8 mouse cellular contexts compared by ENCODE assay signal in the genomic region with DNA sequence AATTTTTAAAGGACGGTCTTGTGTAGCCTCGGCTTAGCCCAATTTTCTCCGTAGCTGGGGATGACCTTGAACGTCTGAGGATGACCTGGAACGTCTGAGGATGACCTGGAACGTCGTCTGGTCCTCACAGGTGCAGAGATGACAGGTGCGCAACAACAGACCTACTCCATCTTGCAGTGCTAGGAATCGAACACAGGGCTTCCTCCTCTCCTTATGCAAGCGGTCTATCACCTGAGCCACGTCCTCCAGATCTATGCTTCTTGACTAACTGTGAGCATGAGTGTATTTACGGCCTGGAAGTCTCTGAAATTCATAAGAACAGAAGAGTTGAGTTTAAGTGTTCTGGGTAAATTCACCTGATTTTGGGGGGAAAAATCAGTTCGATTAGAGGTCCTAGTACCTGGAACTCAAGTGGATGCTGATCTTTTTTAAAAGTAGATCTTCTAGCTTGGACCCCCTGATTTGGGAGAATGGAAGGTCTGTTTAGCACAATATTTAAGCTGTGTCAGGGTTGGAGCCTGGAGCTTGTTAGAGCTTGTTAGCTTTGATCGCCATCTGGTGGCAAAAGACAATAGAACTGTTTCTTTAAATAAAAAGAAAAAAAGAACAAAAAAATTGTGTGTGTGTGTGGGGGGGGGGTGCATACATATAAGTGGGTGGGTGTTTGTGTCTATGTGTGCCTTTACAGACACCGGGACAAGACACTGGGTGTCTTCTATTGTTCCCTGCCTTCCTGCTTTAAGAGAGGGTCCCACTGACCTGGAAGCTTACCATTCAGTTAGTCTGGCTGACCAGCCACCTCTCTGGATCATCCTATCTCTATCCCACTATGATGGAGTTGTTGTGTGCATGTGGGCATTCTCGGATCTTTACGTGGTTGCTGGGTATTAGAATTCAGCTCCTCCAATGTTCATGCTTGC. TPM values are rescaled to one million over a fixed set of nuclear protein-coding genes. Genes with fewer than 3 reads are reported as not detected.
DNase-seq lines count a peak whose midpoint lies in the region; ATAC-seq and TF ChIP-seq lines count a peak whose summit lies in the region.

No protein-coding gene starts in this region.

- H3K9me3 ChIP-seq in hindbrain, embryonic 13.5 days = no peaks in the 10 kb centered on the region
- no peaks in the 10 kb centered on the region for H3K9me3 ChIP-seq in hindbrain, embryonic 12.5 days (replicated peaks)
- no peaks in the 10 kb centered on the region for H3K9me3 ChIP-seq in stomach, postnatal 0 days (ENCODE audit: control insufficient read depth, low read length)

- H3K27me3 ChIP-seq in hindbrain, embryonic 13.5 days = no peaks in the 10 kb centered on the region
- H3K27me3 ChIP-seq in hindbrain, embryonic 12.5 days = no peaks in the 10 kb centered on the region
- H3K27me3 ChIP-seq in stomach, postnatal 0 days (ENCODE audit: control insufficient read depth, insufficient read depth, low read length) = no peaks in the 10 kb centered on the region

- H3K4me3 ChIP-seq in hindbrain, embryonic 13.5 days = no peak overlapping the region
- H3K4me3 ChIP-seq in hindbrain, embryonic 12.5 days = no peak overlapping the region
- no peak overlapping the region for H3K4me3 ChIP-seq in stomach, postnatal 0 days (ENCODE audit: low read depth, low read length)

- peak; percentile 10 for DNase-seq in urinary bladder, postnatal 14 days (ENCODE audit: low spot score)
- no peak for DNase-seq in urinary bladder, postnatal 36 days (ENCODE audit: low spot score in 2 of 2)
- peak; percentile 6 for DNase-seq in induced T-regulatory cell, adult 2 months (ENCODE audit: low read depth)
- DNase-seq in stomach, postnatal 0 days (ENCODE audit: low spot score) = no peak
- no peak for DNase-seq in frontal cortex, postnatal 25 days (ENCODE audit: low spot score in 2 of 2)
- no peak for DNase-seq in kidney, adult 18-20 months

- ATAC-seq in hindbrain, embryonic 13.5 days (ENCODE audit: low FRiP score) = peak; percentile 75; the same call in 1 of the 2 replicates
- ATAC-seq in hindbrain, embryonic 12.5 days (ENCODE audit: low FRiP score) = no peak; the same call in 1 of the 2 replicates
- ATAC-seq in stomach, postnatal 0 days (ENCODE audit: low FRiP score, low TSS enrichment) = no peak

- TF ChIP-seq CTCF in stomach, postnatal 0 days (IDR thresholded peaks at IDR 0.05; ENCODE audit: low read depth) = peak; percentile 84

- H3K36me3 ChIP-seq in hindbrain, embryonic 13.5 days = no peaks in the 10 kb centered on the region
- H3K36me3 ChIP-seq in hindbrain, embryonic 12.5 days = no peaks in the 10 kb centered on the region
- no peaks in the 10 kb centered on the region for H3K36me3 ChIP-seq in stomach, postnatal 0 days (ENCODE audit: control insufficient read depth, insufficient read depth, low read length)

- no peak overlapping the region for H3K4me2 ChIP-seq in hindbrain, embryonic 13.5 days
- H3K4me2 ChIP-seq in hindbrain, embryonic 12.5 days (replicated peaks) = no peak overlapping the region
- no peak overlapping the region for H3K4me2 ChIP-seq in stomach, postnatal 0 days (replicated peaks; ENCODE audit: low read depth)

- no peaks in the 10 kb centered on the region for H3K4me1 ChIP-seq in hindbrain, embryonic 13.5 days (replicated peaks)
- H3K4me1 ChIP-seq in hindbrain, embryonic 12.5 days = no peaks in the 10 kb centered on the region
- no peaks in the 10 kb centered on the region for H3K4me1 ChIP-seq in stomach, postnatal 0 days (replicated peaks; ENCODE audit: control insufficient read depth, insufficient read depth)

- TF ChIP-seq EP300 in stomach, postnatal 0 days (optimal IDR thresholded peaks at IDR 0.05) = no peak

- H3K9ac ChIP-seq in hindbrain, embryonic 13.5 days = no peak overlapping the region
- H3K9ac ChIP-seq in hindbrain, embryonic 12.5 days = no peak overlapping the region
- no peak overlapping the region for H3K9ac ChIP-seq in stomach, postnatal 0 days (ENCODE audit: low read length)

- no peak overlapping the region for H3K27ac ChIP-seq in hindbrain, embryonic 13.5 days
- H3K27ac ChIP-seq in hindbrain, embryonic 12.5 days = no peak overlapping the region
- no peak overlapping the region for H3K27ac ChIP-seq in stomach, postnatal 0 days (replicated peaks)

- WGBS in hindbrain, embryonic 13.5 days = 71% methylated on average over 17 of the region's 17 CpGs
- WGBS in hindbrain, embryonic 12.5 days = 67% methylated on average over 17 of the region's 17 CpGs
- 62% methylated on average over 17 of the region's 17 CpGs for WGBS in stomach, postnatal 0 days

RNA-seq across cellular contexts. Expression of a gene that starts 45.5 kb away (rescaled TPM):
- 13.7 and 16.1 TPM in 2 replicates for polyA plus RNA-seq in hindbrain, embryonic 13.5 days (2015; fragmentation: Nextera tagmentation; extraction: Ambion mirVana)
- 17.6 and 18.2 TPM in 2 replicates for polyA plus RNA-seq in hindbrain, embryonic 12.5 days (2016; fragmentation: Nextera tagmentation; extraction: Ambion mirVana)
- polyA plus RNA-seq in stomach, postnatal 0 days (2015; fragmentation: Nextera tagmentation; extraction: Ambion mirVana) = 6.6 and 6.7 TPM in 2 replicates

Comparison
In these comparisons a context has a peak if more than half of its experiments do, and no peak if none do; other contexts are left out.
1. DNase-seq: peak in urinary bladder, postnatal 14 days (single experiment) and induced T-regulatory cell, adult 2 months (single experiment); none in urinary bladder, postnatal 36 days (0 of 2), stomach, postnatal 0 days (single experiment), frontal cortex, postnatal 25 days (0 of 2) and kidney, adult 18-20 months (single experiment).